Mouse (Mus musculus) lung, postnatal 4 days (tissue): ENCODE measurements around the gene Phldb3.

Experiments used
- DNase-seq, 2 experiments: peaks; one replicate each; pipeline ENCODE4 v3.0.0; 2021

Phldb3 gene

DNA sequence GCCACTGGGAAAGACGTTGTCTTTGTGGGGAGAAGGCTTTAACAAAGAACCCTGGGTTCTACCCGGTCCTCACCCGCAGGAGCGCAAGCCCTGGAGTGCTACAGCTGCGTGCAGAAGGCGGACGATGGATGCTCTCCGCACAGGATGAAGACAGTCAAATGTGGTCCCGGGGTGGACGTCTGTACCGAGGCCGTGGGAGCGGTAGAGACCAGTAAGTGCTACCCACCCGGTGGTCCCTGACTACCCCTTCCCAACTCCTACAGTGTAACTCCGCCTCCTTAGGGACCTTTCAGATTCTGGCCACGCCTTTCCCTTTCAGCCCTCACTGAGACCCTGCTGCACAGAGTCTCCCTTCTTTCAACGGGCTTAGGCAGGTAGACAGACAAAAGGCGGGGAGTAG, 26.5 kb downstream of the Phldb3 start:
- no peak for DNase-seq

DNA sequence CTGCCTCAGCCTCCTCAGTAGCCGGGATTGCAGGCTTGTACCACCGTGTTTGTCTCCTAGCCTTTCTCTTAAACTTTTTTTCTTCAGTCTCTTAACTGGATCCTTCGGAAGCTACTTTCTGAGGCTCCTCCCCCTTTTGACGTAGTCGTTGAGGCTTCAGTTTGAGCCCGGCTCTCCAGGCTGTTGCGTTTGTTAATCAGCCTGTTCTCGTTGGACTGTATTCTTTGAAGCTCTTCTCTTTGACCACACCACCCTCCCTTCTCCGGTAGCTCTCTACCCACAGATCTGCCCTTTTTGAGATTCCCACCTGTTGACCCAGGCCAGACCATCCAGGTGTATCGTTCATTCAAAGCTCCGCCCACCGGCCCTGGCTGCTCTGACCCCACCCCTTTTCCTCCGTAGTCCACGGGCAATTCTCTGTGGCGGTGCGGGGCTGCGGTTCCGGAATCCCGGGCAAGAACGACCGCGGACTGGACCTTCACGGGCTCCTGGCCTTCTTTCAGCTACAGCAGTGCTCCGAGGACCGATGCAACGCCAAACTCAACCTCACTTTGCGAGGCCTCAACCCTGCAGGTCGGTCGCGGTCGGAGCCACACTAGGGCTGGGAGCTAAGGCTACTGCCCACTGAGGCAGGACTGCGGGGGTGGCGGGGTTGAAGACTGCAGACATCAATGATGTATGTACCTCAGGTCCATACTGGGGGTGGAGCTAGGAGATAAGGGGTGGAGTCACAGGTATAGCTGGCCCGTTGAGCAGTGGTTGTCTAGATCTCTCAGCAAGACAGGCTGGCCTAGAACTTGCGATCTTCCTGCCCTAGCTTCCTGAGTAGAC, 27.7 kb downstream of the Phldb3 start:
- no peak for DNase-seq

DNA sequence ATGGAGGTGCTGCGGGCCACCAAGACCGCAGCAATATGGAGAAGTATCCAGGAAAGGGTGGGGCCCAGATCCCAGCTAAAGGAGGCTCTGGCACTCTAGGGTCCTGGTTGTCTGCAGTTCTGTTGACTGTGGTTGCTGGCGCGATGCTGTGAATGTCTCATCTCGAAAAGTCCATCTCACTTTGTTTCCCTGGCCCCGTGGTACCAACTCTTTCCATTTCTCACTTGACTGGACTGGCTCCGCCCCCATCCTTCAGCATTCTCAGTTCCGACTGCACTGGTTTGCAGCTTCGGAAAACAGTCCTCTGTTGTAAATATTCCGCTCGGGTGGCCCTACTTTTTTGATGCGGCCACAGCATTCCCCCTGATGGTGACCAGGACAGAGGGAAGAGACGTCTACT, 29.9 kb downstream of the Phldb3 start:
- no peak for DNase-seq

- DNase-seq = peak; percentile 45 to 68
Measured at GRCm38 (mm10) chr7:24642491-24642890, 31.9 kb downstream of the Phldb3 start.

DNA sequence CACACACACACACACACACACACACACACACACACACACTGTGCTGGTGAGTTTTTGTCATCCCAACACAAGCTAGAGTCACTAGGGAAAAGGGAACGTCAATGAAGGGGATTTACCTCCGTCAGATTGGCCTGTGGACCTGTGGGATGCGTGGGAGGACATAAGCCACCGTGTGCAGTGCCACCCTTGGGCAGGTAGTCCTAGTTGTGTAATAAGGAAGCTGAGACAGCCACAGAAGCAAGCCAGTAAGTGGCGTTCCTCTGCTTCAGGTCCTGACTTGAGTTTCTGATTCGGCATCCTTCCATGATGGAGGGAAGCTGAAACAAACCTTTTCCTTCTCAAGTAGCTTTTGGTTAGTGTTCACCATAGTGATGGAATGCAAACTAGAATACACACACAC, 33.9 kb downstream of the Phldb3 start:
- no peak for DNase-seq

- DNase-seq = no peak
Measured at GRCm38 (mm10) chr7:24644996-24645395, 34.4 kb downstream of the Phldb3 start.

DNA sequence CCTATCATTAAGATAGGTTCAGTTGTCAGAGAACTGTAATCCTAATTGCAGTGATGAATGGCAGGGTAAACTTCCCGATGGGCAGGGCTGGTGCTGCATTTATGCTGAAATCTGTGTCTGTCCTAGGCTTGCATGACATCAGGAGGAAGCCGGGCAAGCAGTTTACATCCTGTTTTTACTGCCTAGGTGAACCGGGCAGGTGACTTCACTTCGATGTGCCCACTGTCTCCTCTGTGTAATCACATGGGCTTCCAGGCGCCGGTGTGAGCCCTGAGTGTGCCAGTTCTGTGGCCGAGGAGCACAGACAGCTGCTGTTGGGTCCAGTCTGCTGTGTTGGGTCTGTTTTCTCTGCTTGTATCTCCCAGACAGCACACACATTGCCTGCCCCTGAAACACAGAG, 35.9 kb downstream of the Phldb3 start:
- DNase-seq = no peak

DNA sequence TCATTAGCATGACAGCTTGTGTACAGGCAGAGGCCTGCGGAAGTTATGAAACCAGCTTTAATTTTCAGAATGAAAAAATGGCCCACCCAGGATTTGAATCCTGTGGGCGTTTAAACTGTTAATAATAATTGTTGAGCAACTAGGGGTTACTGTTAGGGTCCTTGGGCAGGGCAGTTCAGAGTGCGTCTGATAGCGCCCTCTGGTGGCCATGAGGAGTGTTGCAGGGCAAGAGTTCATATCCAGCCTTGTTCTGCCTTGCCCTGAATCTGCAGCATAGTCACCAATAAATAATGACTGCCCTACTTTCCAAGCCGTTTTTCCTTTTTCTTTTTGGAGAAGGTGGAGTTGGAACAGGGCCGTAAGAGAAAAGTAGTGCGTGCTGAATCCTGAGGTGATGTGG, 43.1 kb downstream of the Phldb3 start:
- DNase-seq = peak; percentile 56 to 71

DNA sequence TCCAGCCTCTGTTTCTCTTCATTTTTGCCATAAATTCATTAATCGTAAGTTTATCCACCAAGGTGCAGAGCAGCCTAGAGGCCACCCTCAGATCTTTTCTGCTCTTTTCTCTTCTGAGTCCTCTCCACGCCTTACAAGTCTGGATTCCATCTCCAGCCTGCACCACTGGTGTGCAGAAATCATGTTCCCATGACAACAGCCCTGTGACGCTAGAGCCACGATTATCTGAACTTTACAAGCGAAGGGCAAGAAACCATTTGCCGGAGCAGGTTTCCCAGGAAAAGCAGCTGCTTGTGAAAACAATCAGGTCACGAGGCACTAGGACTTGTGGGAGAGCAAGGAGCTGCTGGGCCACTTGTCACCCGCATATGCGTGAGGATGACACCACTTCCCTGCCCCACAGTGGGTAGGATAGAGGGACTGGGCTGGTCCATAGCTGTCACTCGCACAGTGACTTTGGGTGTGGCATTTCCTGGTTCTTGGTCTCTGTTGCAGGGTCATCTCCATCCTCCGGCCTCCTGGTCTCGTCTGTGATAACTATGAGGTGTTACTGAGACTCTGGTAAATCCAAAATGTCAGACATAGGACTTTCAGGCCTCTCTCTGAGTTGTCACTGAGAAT, 49.3 kb downstream of the Phldb3 start:
- DNase-seq = no peak

- DNase-seq = no peak
Measured at GRCm38 (mm10) chr7:24661118-24661904, 50.7 kb downstream of the Phldb3 start.

DNA sequence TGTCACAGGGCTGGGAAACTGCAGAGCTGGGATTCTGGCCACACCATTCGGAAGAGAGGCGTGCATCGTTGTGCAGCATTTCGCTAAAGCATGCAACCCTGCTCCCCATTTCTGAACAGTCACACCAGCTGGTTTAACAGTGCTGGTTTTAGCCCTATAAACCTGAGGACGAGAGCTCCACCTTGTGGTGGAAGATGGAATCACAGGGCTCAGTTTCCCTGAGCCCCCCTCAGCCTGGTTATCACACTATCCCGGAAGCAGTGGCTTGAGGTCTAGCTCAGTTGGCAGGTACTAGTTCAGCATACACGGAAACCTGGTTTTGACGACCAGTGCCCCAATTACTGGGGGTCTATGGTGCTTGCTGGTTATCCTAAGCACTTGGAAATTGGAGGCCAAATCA, 52.0 kb downstream of the Phldb3 start:
- DNase-seq = peak; percentile 39 to 67

DNA sequence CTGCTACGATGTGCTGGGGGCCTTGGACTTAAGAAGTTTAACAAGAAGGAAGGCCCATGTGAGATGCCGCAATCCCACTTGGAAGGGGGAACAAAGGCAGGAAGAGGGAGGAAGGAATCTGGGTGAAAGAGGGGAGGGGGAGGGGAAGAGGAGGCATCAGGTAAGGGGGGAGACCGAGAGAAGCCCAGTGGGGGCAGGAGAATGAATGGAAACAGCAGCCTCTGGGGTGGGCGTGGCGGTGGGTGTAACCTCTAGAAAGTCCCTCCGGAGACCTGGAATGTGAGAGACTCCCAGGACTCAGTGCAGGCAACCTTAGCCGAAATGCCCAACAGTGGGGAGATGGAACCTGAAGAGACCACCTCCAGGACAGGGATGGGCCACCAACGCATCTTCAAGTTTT, 53.7 kb downstream of the Phldb3 start:
- no peak for DNase-seq

DNA sequence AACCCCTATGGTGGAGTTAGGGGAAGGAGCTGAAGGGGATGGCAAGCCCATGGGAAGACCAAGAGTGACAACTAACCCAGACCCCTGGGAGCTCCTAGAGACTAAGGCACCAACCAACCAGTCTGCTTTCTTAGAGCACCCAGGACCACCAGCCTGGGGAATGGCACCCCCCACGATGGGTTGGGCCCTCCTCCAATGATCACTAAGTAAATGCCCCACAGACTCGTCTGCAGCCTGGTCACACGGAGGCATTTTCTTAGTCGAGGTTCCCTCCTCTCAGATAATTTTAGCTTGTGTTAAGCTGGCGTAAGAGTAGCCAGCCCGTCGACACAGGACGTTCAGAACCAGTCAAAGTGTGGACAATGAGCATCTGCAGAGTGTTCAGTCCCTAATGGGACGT, 54.4 kb downstream of the Phldb3 start:
- no peak for DNase-seq

- DNase-seq = no peak
Measured at GRCm38 (mm10) chr7:24671944-24672439, 61.4 kb downstream of the Phldb3 start.

DNA sequence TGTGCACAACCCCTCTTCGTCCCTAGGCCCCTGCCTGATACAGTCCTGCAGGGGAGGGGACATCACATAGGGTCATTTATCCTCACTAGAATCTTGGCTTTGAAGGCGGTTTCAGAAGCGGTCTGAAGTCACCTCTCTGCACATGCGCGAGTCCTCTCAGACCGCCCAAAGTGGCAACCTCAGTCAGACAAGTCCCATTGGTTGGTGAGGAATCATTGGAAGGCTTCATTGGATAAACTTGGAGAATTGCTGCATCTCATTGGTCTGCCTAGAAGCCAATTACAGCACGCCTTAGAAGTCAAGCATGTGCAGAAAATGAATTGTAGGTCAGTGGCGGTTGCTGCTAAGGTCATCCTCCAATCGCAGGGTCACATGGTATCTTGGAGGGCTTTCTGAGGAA, 66.0 kb downstream of the Phldb3 start, which contains the start of gene Tex101:
Tex101 (minus strand) TSS at position 101 of the 400 bp plus-strand sequence.
- no peak for DNase-seq
